Mouse (Mus musculus): Measurements from ENCODE around the gene Cenpl. TPM values are rescaled to one million over a fixed set of nuclear protein-coding genes. Genes with fewer than 3 reads are reported as not detected.

The Cenpl gene
- polyA plus RNA-seq, 1 experiment from 2014 or later, result 16.7 TPM

- Histone ChIP-seq H3K36me3 (ENCODE audit: insufficient read depth, low read length) (peaks cover 10% of the 10 kb centered on the region; the same call in 1 of the 2 replicates), H3K4me2 (ENCODE audit: low read length) (no peak overlapping the region), H3K9me3 (replicated peaks; ENCODE audit: low read length) (no peaks in the 10 kb centered on the region), H3K4me3 (replicated peaks; ENCODE audit: low read depth, low read length) (no peak overlapping the region), H3K9ac (ENCODE audit: low read depth, low read length) (no peak overlapping the region), H3K4me1 (replicated peaks; ENCODE audit: insufficient read depth, low read length) (peaks cover 20% of the 10 kb centered on the region; the same call in 1 of the 2 replicates), H3K27ac (no peak overlapping the region), H3K27me3 (ENCODE audit: insufficient read depth, low read length) (no peaks in the 10 kb centered on the region)
- no peak for TF ChIP-seq CTCF (IDR thresholded peaks at IDR 0.05; ENCODE audit: low read depth)
- 67% methylated on average over 6 of the region's 6 CpGs for WGBS
- peak; percentile 4 for DNase-seq (ENCODE audit: low spot score)
- peak; percentile 75 for ATAC-seq (replicated peaks; ENCODE audit: low FRiP score, low read depth)
These were observed 5.7 kb downstream of the Cenpl start for GRCm38 (mm10) chr1:161076238-161076637.

- H3K36me3 ChIP-seq (ENCODE audit: insufficient read depth, low read length), result peaks cover 13% of the 10 kb centered on the region
- no peak overlapping the region for H3K4me2 ChIP-seq (ENCODE audit: low read length)
- no peak overlapping the region for H3K9ac ChIP-seq (ENCODE audit: low read depth, low read length)
- ATAC-seq (replicated peaks; ENCODE audit: low FRiP score, low read depth), result no peak
- H3K4me3 ChIP-seq (replicated peaks; ENCODE audit: low read depth, low read length), result no peak overlapping the region
- H3K27me3 ChIP-seq (ENCODE audit: insufficient read depth, low read length), result no peaks in the 10 kb centered on the region
- DNase-seq (ENCODE audit: low spot score), result no peak
- no peak overlapping the region for H3K27ac ChIP-seq
- TF ChIP-seq CTCF (IDR thresholded peaks at IDR 0.05; ENCODE audit: low read depth), result no peak
- peaks cover 11% of the 10 kb centered on the region; the same call in 1 of the 2 replicates for H3K4me1 ChIP-seq (replicated peaks; ENCODE audit: insufficient read depth, low read length)
- WGBS, result 89% methylated on average over 3 of the region's 3 CpGs
- no peaks in the 10 kb centered on the region for H3K9me3 ChIP-seq (replicated peaks; ENCODE audit: low read length)
These were observed 6.7 kb downstream of the Cenpl start for GRCm38 (mm10) chr1:161077243-161077642.

GRCm38 (mm10) chr1:161099721-161100405, 29.4 kb downstream of the Cenpl start:
- DNase-seq (ENCODE audit: low spot score) (no peak), ATAC-seq (replicated peaks; ENCODE audit: low FRiP score, low read depth) (no peak)
- no peak overlapping the region for H3K9ac ChIP-seq (ENCODE audit: low read depth, low read length)
- 96% methylated on average over 4 of the region's 4 CpGs for WGBS
- no peaks in the 10 kb centered on the region for H3K27me3 ChIP-seq (ENCODE audit: insufficient read depth, low read length)
- H3K4me3 ChIP-seq (replicated peaks; ENCODE audit: low read depth, low read length), result no peak overlapping the region
- H3K4me2 ChIP-seq (ENCODE audit: low read length), result no peak overlapping the region
- H3K4me1 ChIP-seq (replicated peaks; ENCODE audit: insufficient read depth, low read length), result no peaks in the 10 kb centered on the region
- H3K9me3 ChIP-seq (replicated peaks; ENCODE audit: low read length), result no peaks in the 10 kb centered on the region
- peaks cover 16% of the 10 kb centered on the region; the same call in 1 of the 2 replicates for H3K36me3 ChIP-seq (ENCODE audit: insufficient read depth, low read length)
- H3K27ac ChIP-seq, result no peak overlapping the region
- TF ChIP-seq CTCF (IDR thresholded peaks at IDR 0.05; ENCODE audit: low read depth), result no peak

- no peak for TF ChIP-seq CTCF (IDR thresholded peaks at IDR 0.05; ENCODE audit: low read depth)
- H3K36me3 ChIP-seq (ENCODE audit: insufficient read depth, low read length), result peaks cover 16% of the 10 kb centered on the region; the same call in 1 of the 2 replicates
- no peak overlapping the region for H3K9ac ChIP-seq (ENCODE audit: low read depth, low read length)
- H3K9me3 ChIP-seq (replicated peaks; ENCODE audit: low read length), result no peaks in the 10 kb centered on the region
- ATAC-seq (replicated peaks; ENCODE audit: low FRiP score, low read depth) (no peak), DNase-seq (ENCODE audit: low spot score) (no peak)
- no peaks in the 10 kb centered on the region for H3K4me1 ChIP-seq (replicated peaks; ENCODE audit: insufficient read depth, low read length)
- WGBS, result 67% methylated on average over 1 of the region's 1 CpGs
- H3K27ac ChIP-seq, result no peak overlapping the region
- no peak overlapping the region for H3K4me2 ChIP-seq (ENCODE audit: low read length)
- H3K4me3 ChIP-seq (replicated peaks; ENCODE audit: low read depth, low read length), result no peak overlapping the region
- H3K27me3 ChIP-seq (ENCODE audit: insufficient read depth, low read length), result no peaks in the 10 kb centered on the region
These were observed 33.3 kb downstream of the Cenpl start for GRCm38 (mm10) chr1:161103842-161104241.

GRCm38 (mm10) chr1:161109216-161109615, 38.7 kb downstream of the Cenpl start:
- Histone ChIP-seq H3K36me3 (ENCODE audit: insufficient read depth, low read length) (peaks cover 12% of the 10 kb centered on the region), H3K9me3 (replicated peaks; ENCODE audit: low read length) (no peaks in the 10 kb centered on the region), H3K27ac (no peak overlapping the region), H3K27me3 (ENCODE audit: insufficient read depth, low read length) (no peaks in the 10 kb centered on the region), H3K4me1 (replicated peaks; ENCODE audit: insufficient read depth, low read length) (no peaks in the 10 kb centered on the region), H3K4me2 (ENCODE audit: low read length) (no peak overlapping the region), H3K9ac (ENCODE audit: low read depth, low read length) (no peak overlapping the region), H3K4me3 (replicated peaks; ENCODE audit: low read depth, low read length) (no peak overlapping the region)
- 86% methylated on average over 8 of the region's 8 CpGs for WGBS
- TF ChIP-seq CTCF (IDR thresholded peaks at IDR 0.05; ENCODE audit: low read depth), result no peak
- ATAC-seq (replicated peaks; ENCODE audit: low FRiP score, low read depth) (no peak), DNase-seq (ENCODE audit: low spot score) (no peak)

- peak; percentile 78 for DNase-seq (ENCODE audit: low spot score)
- H3K36me3 ChIP-seq (ENCODE audit: insufficient read depth, low read length), result no peaks in the 10 kb centered on the region
- H3K4me1 ChIP-seq (replicated peaks; ENCODE audit: insufficient read depth, low read length), result no peaks in the 10 kb centered on the region
- no peak overlapping the region for H3K4me2 ChIP-seq (ENCODE audit: low read length)
- no peaks in the 10 kb centered on the region for H3K27me3 ChIP-seq (ENCODE audit: insufficient read depth, low read length)
- H3K4me3 ChIP-seq (replicated peaks; ENCODE audit: low read depth, low read length), result no peak overlapping the region
- no peaks in the 10 kb centered on the region for H3K9me3 ChIP-seq (replicated peaks; ENCODE audit: low read length)
- H3K9ac ChIP-seq (ENCODE audit: low read depth, low read length), result no peak overlapping the region
- ATAC-seq (replicated peaks; ENCODE audit: low FRiP score, low read depth), result no peak
- no peak for TF ChIP-seq CTCF (IDR thresholded peaks at IDR 0.05; ENCODE audit: low read depth)
- peak overlapping the region; percentile 39; the same call in 1 of the 2 replicates for H3K27ac ChIP-seq
These were observed 44.1 kb downstream of the Cenpl start for GRCm38 (mm10) chr1:161114591-161114990.
